Mouse (Mus musculus) heart, postnatal 0 days (tissue): ENCODE measurements around the gene Pygl. TPM values are rescaled to one million over a fixed set of nuclear protein-coding genes. Genes with fewer than 3 reads are reported as not detected.

Source experiments
- ATAC-seq: fragments of 200-750 bp; cut with Nextera tagmentation; 2 replicates; pipeline ENCODE4 v1.8.0; 2017; ENCODE audit warnings: low read depth, moderate number of reproducible peaks, moderate library complexity; ENCODE audit not compliant: insufficient read depth
- DNase-seq: peaks from one replicate; pipeline ENCODE4 v3.0.0-alpha.2; 2016; ENCODE audit warnings: low spot score
- H3K27ac ChIP-seq: fragments of 300-500 bp; sonication (generic); 2 replicates; pipeline ENCODE4 v1.5.1; 2014; ENCODE audit warnings: low read depth, mild to moderate bottlenecking
- H3K27me3 ChIP-seq: fragments of 300-500 bp; sonication (generic); 2 replicates; pipeline ENCODE4 v1.6.1; 2014; ENCODE audit warnings: low read length, mixed read lengths; ENCODE audit not compliant: control insufficient read depth, insufficient read depth
- H3K36me3 ChIP-seq: fragments of 300-500 bp; sonication (generic); replicated peaks from 2 replicates; pipeline ENCODE4 v1.6.1; 2014; ENCODE audit warnings: low read length, mixed read lengths; ENCODE audit not compliant: control insufficient read depth, insufficient read depth
- H3K4me1 ChIP-seq: fragments of 300-500 bp; sonication (generic); 2 replicates; pipeline ENCODE4 v1.6.1; 2014; ENCODE audit warnings: antibody characterized with exemption; ENCODE audit not compliant: control insufficient read depth, insufficient read depth
- H3K4me2 ChIP-seq: fragments of 300-500 bp; sonication (generic); 2 replicates; pipeline ENCODE4 v1.6.1; 2014; ENCODE audit warnings: low read depth, mild to moderate bottlenecking, low read length, moderate library complexity
- H3K4me3 ChIP-seq: fragments of 300-500 bp; sonication (generic); 2 replicates; pipeline ENCODE4 v1.5.1; 2014; ENCODE audit warnings: low read depth, low read length
- H3K9ac ChIP-seq: fragments of 300-500 bp; sonication (generic); replicated peaks from 2 replicates; pipeline ENCODE4 v1.6.1; 2014; ENCODE audit warnings: low read depth, low read length, mixed read lengths
- H3K9me3 ChIP-seq: fragments of 300-500 bp; sonication (generic); replicated peaks from 2 replicates; pipeline ENCODE4 v1.6.1; 2016; ENCODE audit warnings: low read length; ENCODE audit not compliant: control insufficient read depth
- CTCF ChIP-seq: IDR thresholded peaks from 2 replicates; pipeline ENCODE4 v1.5.1; 2016; ENCODE audit warnings: antibody characterized with exemption, control low read depth, low read depth
- EP300 ChIP-seq: IDR thresholded peaks from 2 replicates; pipeline ENCODE4 v1.6.1; 2016; ENCODE audit warnings: antibody characterized with exemption, low read depth
- WGBS: fragments of 180-500 bp; shearing (Covaris S2); extraction: QIAGEN DNeasy Blood & Tissue Kit; methylation state at CpG from one replicate; pipeline ENCODE4 v1.1.7; 2014; 5-methylcytosine and 5-hydroxymethylcytosine counted together
- polyA plus RNA-seq: library from polyadenylated mRNA; unstranded; fragments of >200 nt; fragmentation: Nextera tagmentation; extraction: Ambion mirVana; gene quantifications from 2 replicates; pipeline ENCODE4 v1.2.1, GENCODE M21; 2015
- total RNA-seq: library from RNA; depleted of rRNA; stranded (reverse); fragments of >200 nt; gene quantifications from 2 replicates; pipeline ENCODE4 v1.2.3, GENCODE M21; 2014; ENCODE audit warnings: low replicate concordance

The Pygl gene
- total and polyA plus RNA-seq, 2 experiments from 2014 or later = 31.6 to 43.2 TPM

DNA sequence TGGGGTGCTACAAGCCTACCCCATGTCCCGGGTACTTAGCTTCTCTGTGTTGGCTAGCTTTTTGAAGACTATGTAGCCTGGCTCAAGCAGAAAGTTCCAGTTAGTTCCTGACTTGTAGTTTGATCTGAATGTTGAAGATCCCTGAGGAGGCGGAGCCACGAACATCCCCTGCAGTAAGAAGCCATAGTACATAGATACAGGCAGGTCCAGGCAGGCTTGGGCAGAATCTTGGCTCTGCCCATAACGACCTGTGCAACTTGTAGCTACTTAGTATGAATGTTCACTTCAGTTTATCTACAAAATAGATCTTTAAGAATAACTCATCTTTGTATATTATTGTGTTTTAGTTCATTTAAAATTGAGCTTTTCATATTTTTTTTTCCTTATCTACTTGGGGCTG is 63.3 kb downstream of the Pygl start:
- WGBS = 74% methylated on average over 4 of the region's 4 CpGs
- Histone ChIP-seq H3K36me3 (no peaks in the 10 kb centered on the region), H3K27me3 (no peaks in the 10 kb centered on the region), H3K4me1 (no peaks in the 10 kb centered on the region), H3K27ac (no peak overlapping the region), H3K9me3 (no peaks in the 10 kb centered on the region), H3K4me2 (no peak overlapping the region), H3K4me3 (no peak overlapping the region), H3K9ac (no peak overlapping the region)
- TF ChIP-seq CTCF (no peak), EP300 (no peak)
- ATAC-seq = no peak
- no peak for DNase-seq

DNA sequence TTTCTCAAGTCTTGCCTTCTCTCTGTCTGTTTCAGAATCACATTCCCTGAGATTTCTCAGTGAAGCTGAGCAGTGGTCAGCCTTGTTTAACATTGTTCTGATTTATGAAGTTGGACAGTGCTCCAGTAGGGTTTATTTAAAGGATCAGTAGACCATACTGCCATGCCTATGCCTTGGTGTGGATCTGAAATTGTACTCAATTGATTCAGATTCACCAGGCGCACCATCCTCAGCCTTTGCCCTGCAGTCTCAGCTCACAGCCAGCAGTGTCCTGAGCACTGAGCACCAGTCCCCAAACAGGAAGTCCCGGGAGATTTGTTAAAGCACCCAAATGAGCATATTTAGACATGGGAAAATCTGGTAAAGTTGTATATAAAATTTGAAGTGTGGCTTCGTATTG is 66.5 kb downstream of the Pygl start:
- WGBS = 70% methylated on average over 3 of the region's 3 CpGs
- Histone ChIP-seq H3K27ac (no peak overlapping the region), H3K4me3 (no peak overlapping the region), H3K9ac (no peak overlapping the region), H3K4me2 (no peak overlapping the region), H3K9me3 (no peaks in the 10 kb centered on the region), H3K27me3 (no peaks in the 10 kb centered on the region), H3K4me1 (no peaks in the 10 kb centered on the region), H3K36me3 (no peaks in the 10 kb centered on the region)
- no peak for DNase-seq
- TF ChIP-seq EP300 (no peak), CTCF (no peak)
- no peak for ATAC-seq

DNA sequence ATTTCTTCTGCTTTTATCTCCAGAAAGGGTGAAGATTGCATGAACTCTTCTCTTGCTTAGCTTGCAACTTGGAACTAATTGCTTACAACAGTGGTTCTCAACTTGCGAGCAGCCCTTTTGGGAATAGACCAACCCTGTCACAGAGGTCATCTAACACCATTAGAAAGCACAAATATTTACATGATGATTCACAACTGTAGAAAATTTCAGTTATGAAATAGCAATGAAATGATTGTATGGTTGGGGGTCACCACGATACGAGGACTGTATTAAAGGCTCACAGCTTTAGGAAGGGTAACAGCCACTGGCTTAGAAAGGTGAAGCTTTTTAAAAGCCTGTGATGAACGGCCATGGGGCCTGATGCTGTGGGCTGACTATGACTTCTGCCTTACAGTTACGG is 70.2 kb downstream of the Pygl start:
- TF ChIP-seq EP300 = no peak
- TF ChIP-seq CTCF = no peak
- no peak for DNase-seq
- ATAC-seq = no peak
- Histone ChIP-seq H3K4me3 (no peak overlapping the region), H3K9me3 (no peaks in the 10 kb centered on the region), H3K4me1 (no peaks in the 10 kb centered on the region), H3K27ac (no peak overlapping the region), H3K4me2 (no peak overlapping the region), H3K9ac (no peak overlapping the region), H3K36me3 (no peaks in the 10 kb centered on the region), H3K27me3 (no peaks in the 10 kb centered on the region)
- WGBS = 73% methylated on average over 5 of the region's 5 CpGs

DNA sequence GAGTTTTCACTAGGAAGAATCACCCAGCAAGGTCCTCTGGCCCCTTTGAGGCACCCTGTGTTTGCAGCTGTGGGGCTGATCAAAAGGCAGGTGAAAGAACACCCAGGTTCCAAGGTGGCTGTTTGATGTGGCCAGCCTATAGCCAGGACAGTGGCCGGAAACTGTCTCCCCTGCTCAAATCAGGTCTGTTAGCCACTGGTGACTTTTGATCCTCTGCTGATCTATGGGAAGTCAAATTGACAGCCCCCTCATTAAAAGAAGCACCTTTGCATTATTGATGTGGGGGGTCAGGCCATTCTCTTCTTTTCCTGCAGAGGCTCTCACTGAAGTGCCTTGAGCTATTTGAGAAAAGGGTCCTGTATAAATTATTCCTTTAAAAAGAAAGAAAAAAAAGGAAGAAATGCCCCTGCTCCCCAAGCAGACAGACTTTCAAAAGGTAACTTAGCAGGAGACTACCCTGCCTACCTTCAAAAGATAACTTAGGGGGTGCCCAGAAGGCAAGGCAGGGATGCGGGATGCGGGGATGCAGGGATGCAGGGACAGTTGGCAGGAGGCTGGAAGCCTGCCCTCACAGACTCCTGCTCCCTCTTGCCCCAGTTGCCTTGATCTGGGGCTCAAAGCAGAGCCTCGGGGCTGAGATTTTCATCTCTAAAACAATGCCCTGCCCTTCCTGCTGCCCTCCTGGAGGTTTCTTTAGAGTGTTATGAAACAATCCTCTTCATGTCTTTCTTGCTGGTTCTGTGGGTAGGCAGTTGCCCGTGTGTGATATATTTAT is 73.8 kb downstream of the Pygl start:
- no peak for TF ChIP-seq CTCF
- TF ChIP-seq EP300 = no peak
- no peaks in the 10 kb centered on the region for H3K36me3 ChIP-seq

DNA sequence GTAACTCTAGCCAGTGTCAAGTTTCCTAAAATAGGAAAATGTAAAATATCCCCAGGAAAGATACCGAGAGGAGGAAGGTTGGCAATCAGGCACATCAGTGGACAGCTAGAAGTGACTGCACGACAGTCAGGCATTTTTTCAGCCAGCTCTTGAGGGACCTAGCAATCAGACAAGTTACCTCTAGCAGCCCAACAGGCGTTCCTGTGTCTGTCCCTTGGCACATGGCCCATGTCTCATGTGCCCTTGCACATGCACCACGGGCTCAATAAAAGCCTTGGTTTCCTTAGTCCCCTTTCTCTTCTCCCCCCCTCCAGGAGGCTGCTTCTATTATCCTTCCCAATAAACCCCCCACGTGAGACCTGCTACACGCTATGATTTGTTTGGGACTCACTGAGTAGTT is 75.1 kb downstream of the Pygl start:
- Histone ChIP-seq H3K9ac (no peak overlapping the region), H3K4me1 (no peaks in the 10 kb centered on the region), H3K4me3 (no peak overlapping the region), H3K9me3 (no peaks in the 10 kb centered on the region), H3K27me3 (no peaks in the 10 kb centered on the region), H3K36me3 (no peaks in the 10 kb centered on the region), H3K27ac (no peak overlapping the region), H3K4me2 (no peak overlapping the region)
- 41% methylated on average over 6 of the region's 6 CpGs for WGBS
- no peak for TF ChIP-seq CTCF
- TF ChIP-seq EP300 = no peak
- DNase-seq (peak; percentile 19), ATAC-seq (no peak)

More for the DNA sequence above, 73.8 kb downstream of the Pygl start:
- H3K27me3 ChIP-seq = no peaks in the 10 kb centered on the region
- H3K4me2 ChIP-seq = no peak overlapping the region
- DNase-seq (no peak), ATAC-seq (no peak)
- H3K9me3 ChIP-seq = no peaks in the 10 kb centered on the region
- H3K4me1 ChIP-seq = no peaks in the 10 kb centered on the region
- no peak overlapping the region for H3K4me3 ChIP-seq
- no peak overlapping the region for H3K9ac ChIP-seq
- 46% methylated on average over 5 of the region's 5 CpGs for WGBS
- H3K27ac ChIP-seq = no peak overlapping the region

DNA sequence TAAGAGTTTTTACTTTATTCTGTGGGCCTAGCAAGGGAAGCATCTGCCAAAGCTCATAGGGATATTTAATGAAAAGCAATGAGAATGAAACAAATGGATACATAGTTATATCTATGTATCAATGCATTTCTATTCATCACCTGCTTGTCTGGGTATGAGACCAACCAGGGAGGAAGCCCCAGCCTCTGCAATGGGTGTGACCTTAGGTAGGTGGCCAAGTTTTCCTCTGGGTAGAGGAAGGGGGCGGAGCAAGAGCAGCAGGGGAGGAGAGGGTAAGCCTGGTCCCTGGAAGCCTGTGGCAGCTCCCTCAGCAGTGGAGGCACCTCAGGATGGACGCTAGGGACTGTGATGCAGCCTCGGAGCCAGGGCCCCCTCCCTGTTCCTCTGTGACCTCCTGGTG is 77.4 kb downstream of the Pygl start, which contains the start of gene Abhd12b:
TSS of gene Abhd12b (plus strand) at position 301 of the 400 bp plus-strand sequence.
- H3K4me3 ChIP-seq = no peak within 1 kb of the TSS

More for the DNA sequence above, 77.4 kb downstream of the Pygl start, which contains the start of gene Abhd12b:
- no peak within 1 kb of the TSS for H3K9ac ChIP-seq
- TF ChIP-seq CTCF = no peak
- TF ChIP-seq EP300 = no peak
- WGBS = 48% methylated on average over 3 of the region's 3 CpGs
- H3K36me3 ChIP-seq = no peaks in the 10 kb centered on the region
- DNase-seq (no peak), ATAC-seq (no peak)
- no peak within 1 kb of the TSS for H3K27ac ChIP-seq
- peaks cover 2% of the 10 kb centered on the region; the same call in 1 of the 2 replicates for H3K4me1 ChIP-seq
- H3K27me3 ChIP-seq = no peaks in the 10 kb centered on the region
- H3K4me2 ChIP-seq = no peak within 1 kb of the TSS
- H3K9me3 ChIP-seq = no peaks in the 10 kb centered on the region
